Mouse (Mus musculus): ENCODE data around the gene Sik1.

- TF ChIP-seq CTCF (IDR thresholded peaks at IDR 0.05; ENCODE audit: low read depth) (no peak), EP300 (IDR thresholded peaks at IDR 0.05; ENCODE audit: low read depth) (no peak)
Measured at GRCm38 (mm10) chr17:31868076-31868475, 12.5 kb upstream of the Sik1 start.
